Mouse (Mus musculus): ENCODE measurements around the gene Cox19.
"Not testable (repeated sequence)": the region's sequence is repeated elsewhere in the genome, so short reads cannot be mapped to it uniquely, and the experiment has no call there.

The Cox19 gene

GRCm38 (mm10) chr5:139351134-139351533 lies at the start of gene Cox19:
Cox19 (minus strand) TSS chr5:139351418.
- no peak for DNase-seq (ENCODE audit: low spot score)

DNA sequence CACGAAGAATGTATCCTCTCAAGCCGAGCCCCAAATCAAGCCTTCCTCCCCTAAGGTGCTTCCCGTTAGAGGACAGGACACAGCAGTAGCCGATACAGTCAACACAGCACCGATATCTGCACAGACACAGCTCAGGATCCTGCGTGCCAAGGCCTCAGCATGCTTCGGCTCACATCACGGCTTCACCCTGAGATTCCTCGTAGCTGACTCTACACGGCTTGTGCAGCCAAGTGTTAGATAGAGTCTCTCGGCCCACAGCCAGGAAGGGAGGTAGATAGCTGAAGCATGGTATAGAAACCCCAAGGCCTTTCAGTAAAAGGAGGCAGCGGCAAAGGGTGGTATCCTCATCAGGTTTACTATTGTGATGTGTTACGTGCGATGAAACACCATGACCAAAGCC lies 48.8 kb upstream of the Cox19 start:
- DNase-seq (ENCODE audit: low spot score) = no peak

DNA sequence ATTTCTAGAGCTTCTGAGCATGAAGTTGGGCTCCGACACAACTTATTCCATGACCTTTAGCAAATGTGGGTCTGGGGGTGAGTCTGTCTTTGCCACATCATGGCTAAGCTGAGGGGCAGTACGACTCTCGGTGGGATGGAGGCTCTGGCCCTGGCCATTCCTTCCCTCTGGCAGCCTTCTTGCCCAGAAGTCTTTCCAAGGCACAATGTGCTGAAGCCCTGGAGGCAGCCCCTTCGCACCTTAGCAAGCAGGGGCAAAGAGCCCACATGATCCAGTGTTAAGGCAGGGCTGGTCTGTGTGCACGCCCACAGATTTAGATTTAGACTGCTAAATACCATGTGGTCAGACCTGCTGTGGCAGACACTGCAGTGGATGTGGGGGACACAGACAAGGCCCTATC lies 47.6 kb upstream of the Cox19 start:
- DNase-seq (ENCODE audit: low spot score) = no peak

GRCm38 (mm10) chr5:139397959-139398753 lies 46.9 kb upstream of the Cox19 start:
- peak; percentile 85 for DNase-seq (ENCODE audit: low spot score)

DNA sequence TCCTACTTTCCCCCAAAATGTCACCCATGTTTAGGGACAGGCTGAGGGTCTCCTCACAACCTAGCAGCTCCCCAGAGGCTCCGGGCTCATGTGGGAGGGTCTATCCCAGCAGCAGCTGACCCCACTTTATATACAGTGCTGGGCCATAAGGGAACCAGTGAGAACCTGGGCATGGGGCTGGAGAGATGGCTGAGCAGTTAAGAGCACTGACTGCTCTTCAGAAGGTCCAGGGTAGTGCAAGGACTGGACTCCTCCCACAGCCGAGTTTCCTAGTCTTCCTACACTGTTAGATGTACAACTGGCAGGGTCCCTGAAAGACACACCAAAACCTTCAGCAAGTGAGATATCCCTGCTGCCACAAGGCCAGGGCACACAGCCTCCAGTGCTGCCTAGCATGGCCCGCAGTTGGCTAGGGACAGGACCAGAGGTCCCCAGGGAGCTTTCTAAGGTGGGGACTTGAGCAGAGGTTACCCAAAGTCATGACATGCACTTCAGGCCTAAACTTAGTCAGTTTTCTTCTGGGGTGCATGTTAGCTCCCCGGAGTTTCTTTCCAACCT lies 46.2 kb upstream of the Cox19 start:
- DNase-seq (ENCODE audit: low spot score) = no peak

- DNase-seq (ENCODE audit: low spot score) = no peak
These were observed 44.3 kb upstream of the Cox19 start for GRCm38 (mm10) chr5:139395528-139395927.

- DNase-seq (ENCODE audit: low spot score) = no peak
These were observed 43.2 kb upstream of the Cox19 start for GRCm38 (mm10) chr5:139394399-139394798.

- no peak for DNase-seq (ENCODE audit: low spot score)
These were observed 42.0 kb upstream of the Cox19 start for GRCm38 (mm10) chr5:139393197-139393588.

DNA sequence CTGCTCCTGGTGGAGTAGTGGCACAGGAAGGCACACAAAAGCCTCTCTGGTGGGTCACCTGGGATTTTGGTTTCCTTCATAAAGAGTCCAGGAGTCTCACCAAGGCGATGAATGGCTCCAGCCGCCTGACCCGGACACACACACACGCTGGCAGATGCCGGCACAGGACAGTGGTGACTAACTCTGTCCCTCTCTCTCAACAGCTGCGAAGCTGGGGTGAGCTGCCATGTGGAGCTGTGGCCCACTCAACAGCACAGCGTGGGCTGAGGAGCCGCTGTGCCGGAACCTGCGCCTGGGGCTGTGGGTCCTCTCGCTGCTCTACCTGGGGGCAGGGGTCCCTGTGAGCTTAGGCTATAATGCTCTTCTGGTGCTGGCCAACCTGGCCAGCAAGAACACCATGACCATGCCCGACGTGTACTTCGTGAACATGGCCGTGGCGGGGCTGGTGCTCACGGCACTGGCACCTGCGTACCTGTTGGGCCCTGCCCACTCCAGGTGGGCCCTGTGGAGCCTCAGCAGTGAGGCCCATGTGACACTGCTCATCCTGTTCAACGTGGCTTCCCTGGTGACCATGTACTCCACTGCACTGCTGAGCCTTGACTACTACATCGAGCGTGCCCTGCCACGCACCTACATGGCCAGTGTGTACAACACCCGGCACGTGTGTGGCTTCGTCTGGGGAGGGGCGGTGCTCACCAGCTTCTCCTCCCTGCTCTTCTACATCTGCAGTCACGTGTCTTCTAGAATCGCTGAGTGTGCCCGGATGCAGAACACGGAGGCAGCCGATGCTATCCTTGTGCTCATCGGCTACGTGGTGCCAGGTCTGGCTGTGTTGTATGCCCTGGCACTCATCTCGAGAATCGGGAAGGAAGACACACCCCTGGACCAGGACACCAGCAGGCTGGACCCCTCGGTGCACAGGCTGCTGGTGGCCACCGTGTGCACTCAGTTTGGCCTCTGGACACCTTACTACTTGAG lies 41.3 kb upstream of the Cox19 start:
- DNase-seq (ENCODE audit: low spot score) = no peak

- DNase-seq (ENCODE audit: low spot score) = no peak
These were observed 40.2 kb upstream of the Cox19 start for GRCm38 (mm10) chr5:139391309-139391990.

GRCm38 (mm10) chr5:139390324-139391119 lies 39.3 kb upstream of the Cox19 start:
- DNase-seq (ENCODE audit: low spot score) = not testable (repeated sequence)

DNA sequence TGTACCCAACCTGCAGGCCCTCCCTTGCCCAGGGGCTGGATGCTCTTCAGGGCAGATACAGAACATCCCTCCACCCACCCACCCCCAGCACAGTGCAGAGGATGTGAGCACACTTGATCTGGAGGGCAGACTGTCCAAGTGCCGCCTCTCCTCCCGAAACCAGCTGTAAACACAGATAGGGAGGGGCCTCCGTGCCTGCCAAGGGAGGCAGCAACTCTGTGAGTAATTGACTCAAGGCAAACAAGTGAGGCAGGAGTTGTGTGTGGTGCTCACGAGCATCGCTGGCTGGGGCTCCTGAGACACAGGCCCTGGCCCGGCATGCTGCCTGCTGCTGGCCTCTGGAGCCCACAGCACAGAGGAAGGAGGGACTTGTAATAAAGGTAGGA lies 38.5 kb upstream of the Cox19 start:
- DNase-seq (ENCODE audit: low spot score) = no peak

DNA sequence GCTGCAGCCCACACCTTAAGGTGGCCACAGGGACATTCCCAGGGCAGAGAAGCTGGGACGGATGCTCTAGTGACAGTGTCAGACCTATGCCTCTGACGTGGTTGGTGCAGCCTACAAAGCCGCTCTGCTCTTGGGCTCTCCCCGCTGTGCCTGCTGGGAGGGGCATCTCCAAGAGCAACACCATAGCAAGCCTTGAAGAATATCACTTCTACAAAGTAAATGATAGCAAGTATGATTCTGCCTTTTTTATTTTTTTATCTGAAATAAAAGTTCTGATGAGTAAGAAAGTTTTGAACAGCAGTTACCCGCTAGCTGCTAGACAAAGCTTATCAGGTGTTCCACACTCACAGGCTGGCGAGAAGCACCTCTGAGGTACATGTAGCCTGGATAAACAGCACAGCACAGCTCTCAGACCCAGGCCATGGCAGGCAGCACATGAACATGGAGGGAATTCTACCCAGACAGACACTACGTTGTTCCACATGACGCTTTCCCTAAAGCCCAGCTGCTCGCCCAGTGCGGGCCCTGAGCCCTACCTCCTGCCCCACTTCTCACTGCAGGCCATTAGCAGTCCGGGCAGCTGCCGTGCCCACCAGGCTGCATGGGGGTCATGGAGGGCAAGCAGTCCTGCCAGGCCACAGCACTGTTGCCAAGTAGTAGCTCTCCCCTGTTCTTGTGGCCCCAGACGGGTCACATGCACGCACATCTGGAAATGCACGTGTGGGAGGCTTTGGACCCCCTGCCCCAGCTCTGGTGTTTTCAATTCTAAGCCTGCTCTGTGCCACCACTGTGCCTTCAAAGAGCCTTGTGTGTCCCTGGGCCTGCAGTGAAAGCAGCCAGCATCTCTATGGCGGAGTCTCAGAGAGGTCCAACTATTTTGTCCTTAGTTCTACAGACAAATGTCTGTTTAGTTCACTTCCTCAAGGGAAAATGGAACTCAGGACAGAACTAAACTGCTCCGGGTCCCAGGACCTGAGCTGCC lies 37.8 kb upstream of the Cox19 start:
- DNase-seq (ENCODE audit: low spot score) = no peak

GRCm38 (mm10) chr5:139388195-139388570 lies 37.0 kb upstream of the Cox19 start:
- no peak for DNase-seq (ENCODE audit: low spot score)

- DNase-seq (ENCODE audit: low spot score) = no peak
These were observed 36.3 kb upstream of the Cox19 start for GRCm38 (mm10) chr5:139387329-139388194.

GRCm38 (mm10) chr5:139386047-139386446 lies 34.8 kb upstream of the Cox19 start:
- DNase-seq (ENCODE audit: low spot score) = no peak

DNA sequence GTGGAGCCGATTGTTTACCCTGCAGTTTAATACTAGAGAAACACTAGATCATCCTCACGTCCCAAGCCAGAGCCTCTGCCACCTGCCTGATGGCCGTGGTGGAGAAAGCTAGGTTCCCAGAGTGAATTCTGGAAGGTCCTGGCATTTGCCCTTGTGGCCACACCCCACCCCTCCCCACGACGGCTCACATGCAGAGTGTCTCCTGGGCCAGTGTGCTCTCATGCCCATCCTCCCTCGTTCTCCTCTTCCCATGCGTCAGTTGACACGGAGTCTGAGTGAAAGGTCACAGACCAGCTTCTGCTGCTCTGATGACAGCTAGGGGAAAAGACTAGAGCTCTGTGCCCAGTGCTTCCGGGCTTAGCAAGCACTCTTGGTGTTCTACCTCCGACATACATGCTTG lies 33.3 kb upstream of the Cox19 start:
- no peak for DNase-seq (ENCODE audit: low spot score)

DNA sequence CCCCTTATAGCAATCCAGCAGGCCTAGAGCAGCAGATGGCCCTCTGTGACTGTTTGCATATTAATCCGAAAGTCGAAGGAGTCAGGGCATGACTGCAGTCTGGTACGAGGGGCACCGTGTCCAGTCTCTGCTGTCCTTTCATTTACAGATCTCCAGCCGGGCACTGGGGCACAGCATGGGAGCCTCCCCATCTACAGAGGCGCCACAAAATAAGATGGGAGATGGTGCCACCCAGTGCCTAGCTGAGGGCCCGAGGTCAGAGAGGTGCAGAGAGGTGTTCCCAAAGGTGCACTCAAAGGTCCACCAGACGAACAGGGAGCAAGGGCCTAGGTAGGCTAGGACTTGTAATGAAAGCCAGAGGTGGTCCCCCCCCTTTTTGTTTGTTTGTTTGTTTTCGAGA lies 32.0 kb upstream of the Cox19 start:
- DNase-seq (ENCODE audit: low spot score) = no peak

DNA sequence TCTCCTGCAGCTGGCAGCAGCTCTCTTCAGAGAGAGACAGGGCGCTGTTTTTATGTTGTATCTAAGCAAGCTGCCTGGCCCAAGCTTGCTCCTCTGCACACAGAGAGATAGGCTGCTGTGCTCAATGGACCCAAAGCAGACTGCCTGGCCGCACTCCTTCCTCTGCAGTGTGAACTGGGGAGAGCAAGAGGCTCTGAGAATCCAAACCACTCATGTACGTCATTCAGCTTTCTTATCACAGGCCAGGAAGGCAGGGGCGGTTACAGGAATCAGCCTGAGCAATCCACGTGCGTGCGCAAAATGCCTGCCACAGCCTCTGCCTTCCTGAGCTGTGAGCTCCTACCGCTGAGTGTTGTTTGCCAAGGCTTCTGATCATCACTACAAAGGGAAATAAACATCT lies 31.5 kb upstream of the Cox19 start:
- DNase-seq (ENCODE audit: low spot score) = no peak
